Mouse (Mus musculus) lung, postnatal 10 days (tissue): Measurements from ENCODE around the gene Slc25a5.
A peak's percentile ranks its signal among the peaks of the same experiment; 100 is the strongest.

ENCODE experiments used
- DNase-seq: peaks from one replicate; pipeline ENCODE4 v3.0.0; 2021

The Slc25a5 gene

GRCm38 (mm10) chrX:36804196-36804595 is 8.7 kb downstream of the Slc25a5 start:
- peak; percentile 57 for DNase-seq

- DNase-seq: no peak
Observed at GRCm38 (mm10) chrX:36805466-36806235, 10.2 kb downstream of the Slc25a5 start.

- DNase-seq: peak; percentile 94
Observed at GRCm38 (mm10) chrX:36807360-36808317, 12.2 kb downstream of the Slc25a5 start.

DNA sequence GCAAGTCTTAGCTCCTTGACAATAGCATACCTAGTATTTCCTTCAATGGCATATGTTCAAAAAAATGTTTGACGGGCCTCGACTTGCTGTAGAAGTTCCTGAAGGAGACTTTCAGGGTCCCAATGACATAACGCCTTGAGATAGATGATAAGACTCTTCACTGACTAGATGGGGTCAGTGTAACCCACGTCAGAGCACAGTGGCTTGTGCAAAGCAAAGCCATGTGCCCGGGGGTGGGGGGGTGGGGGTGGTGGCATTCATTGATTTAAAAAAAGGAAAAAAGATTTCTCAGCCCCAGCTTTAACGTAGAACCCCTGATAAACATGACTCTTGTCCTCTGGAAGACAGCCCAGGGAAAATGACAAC is 12.8 kb downstream of the Slc25a5 start:
- DNase-seq: no peak

DNA sequence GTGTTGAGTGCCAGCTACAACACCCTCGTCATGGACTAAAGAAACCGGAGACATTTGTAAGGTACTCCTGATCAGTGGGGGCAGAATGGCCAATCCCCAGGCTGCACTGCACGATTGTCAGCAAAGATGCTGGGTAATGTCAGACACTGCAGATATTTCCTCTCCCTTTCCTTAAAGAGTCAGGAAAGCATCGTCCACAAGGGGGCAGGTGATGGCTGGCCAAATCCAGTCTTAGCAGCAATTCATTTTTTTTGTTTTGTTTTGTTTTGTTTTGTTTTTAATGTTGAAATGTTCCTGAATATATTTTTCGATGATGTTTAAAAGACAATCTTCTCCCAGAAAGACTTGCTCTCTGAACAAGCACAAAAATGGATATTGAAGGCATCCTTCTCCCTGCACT is 15.9 kb downstream of the Slc25a5 start:
- DNase-seq: peak; percentile 62

DNA sequence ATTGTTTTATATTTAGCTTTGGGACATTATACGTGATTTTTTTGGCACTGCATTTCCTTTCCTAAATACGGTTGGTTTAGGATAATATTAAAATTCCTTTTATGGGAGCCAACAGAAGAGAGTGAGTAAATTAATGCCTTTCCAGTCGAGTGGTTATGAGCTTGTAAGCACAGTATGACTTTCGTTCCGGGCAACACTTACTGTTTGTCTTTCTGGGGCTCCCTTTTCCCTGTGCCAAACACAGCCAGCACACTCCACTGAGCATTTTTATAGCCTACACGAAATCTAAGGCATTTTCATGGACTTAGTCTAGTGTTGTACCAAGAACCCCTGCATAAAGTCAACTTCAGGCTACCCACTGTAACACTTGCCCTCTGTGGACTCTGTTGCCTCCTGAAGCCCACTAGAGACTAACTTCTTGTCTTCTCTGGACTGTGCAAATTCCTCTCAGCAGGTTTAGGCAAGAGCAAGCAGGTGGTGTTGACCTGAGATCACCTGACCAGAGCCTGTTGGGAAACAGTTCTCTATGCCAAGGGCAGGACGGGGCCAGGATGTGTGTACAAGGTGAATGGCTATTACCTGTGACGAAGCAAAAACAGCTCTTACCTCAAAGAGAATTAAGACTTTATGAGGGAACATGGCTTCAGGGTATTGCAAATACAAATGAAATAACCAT is 18.8 kb downstream of the Slc25a5 start:
- no peak for DNase-seq

- no peak for DNase-seq
Observed at GRCm38 (mm10) chrX:36815022-36815421, 19.6 kb downstream of the Slc25a5 start.

- DNase-seq: no peak
Observed at GRCm38 (mm10) chrX:36815439-36815838, 20.0 kb downstream of the Slc25a5 start.

DNA sequence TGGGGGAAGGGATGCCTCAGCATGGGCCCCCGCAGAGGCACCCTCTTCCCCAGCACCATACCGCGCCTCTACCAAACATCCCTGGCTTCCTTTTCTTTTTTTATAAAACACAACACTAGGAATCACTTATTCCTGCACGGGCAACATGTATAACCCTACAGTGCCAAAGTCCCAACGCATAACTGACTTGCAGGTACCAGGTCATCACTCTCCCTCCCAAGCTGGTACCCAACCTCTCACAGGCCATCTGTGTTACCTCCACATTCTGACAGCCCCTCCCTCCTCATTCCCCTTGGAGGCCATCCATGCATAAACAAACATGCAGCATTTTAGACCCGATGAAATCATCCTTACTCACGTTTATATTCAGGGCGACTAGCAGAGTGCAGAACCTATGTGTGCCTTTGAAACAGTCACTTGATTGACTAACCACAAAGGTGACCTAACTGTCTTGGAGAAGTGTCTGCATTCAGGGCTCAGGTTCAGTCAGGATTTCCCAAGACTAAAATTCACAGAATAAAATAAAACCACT is 21.0 kb downstream of the Slc25a5 start:
- DNase-seq: no peak

GRCm38 (mm10) chrX:36816953-36817441 is 21.5 kb downstream of the Slc25a5 start:
- no peak for DNase-seq

GRCm38 (mm10) chrX:36819575-36819974 is 24.1 kb downstream of the Slc25a5 start:
- no peak for DNase-seq

DNA sequence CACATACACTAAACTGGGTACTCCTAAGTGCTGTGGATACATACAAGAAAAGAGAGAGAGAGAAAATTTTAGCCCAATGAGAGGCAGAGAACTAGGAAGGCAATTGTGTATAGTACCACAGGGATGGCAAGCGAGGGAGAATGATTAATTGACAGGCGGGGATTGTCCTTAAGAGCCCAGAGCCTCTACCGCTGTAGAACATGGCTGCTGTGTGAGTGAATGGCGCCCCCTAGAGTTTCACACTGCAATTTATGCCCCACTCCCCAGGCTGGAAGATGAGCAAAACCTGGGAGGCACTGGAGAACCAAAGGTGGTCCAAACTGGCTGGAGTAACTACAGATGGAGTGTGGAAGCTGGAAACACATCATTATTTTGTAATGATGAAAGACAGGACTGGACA is 24.8 kb downstream of the Slc25a5 start:
- peak; percentile 72 for DNase-seq

DNA sequence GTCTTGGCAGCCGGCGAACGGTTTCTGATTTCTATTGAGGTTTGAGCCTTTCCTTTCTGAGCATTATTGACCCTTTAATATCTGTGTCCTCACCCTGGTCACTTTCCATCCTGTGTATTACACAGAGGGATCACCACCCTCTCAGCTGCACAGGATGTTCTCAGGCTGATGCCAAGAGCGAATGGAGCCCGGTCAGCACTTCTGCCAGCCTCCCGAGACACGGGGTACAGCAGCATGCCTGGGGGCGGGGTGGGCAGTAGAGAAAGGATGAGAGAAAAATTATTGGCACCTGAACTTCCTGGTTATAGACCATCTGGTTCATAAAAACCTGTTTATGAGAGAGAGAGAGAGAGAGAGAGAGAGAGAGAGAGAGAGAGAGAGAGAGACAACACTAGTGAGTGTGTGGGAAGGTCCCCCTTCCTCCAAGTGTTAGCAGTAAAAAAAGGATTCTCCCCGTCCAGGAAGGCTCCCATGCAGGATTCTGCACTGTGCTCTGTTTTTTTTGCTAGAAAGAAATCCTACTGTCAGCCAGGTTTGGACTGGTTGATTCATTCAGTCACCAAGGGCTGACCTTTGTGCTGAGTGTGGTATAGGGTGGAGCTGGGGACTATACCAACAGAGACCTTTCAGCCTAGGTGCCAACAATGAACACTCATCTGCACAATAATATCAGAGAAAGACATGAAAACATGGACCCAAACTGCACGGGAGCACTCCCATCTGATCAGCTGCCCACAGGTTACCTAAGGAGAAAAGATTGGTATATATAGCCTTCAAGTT is 28.7 kb downstream of the Slc25a5 start:
- DNase-seq: no peak

DNA sequence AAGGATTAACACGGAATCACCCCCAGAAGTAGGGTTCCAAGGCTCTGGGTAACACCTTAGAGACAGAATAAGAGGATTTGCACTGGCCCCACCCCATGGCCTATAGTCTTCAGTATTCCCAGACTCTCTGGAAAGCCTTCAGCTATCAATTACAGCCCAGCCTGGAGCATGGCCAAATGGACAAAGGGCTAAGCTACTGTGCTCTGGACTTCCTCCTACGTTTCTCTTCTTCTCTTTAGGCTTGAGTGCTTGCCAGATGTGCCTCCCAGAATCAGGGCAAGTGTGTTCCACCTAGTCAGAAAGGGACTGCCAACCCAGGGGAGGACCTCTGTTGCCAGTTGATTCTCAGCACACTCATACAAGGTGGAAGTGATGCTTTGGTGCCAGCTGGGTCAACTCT is 29.6 kb downstream of the Slc25a5 start:
- DNase-seq: no peak

GRCm38 (mm10) chrX:36826873-36827272 is 31.4 kb downstream of the Slc25a5 start:
- DNase-seq: no peak

- peak; percentile 66 for DNase-seq
Observed at GRCm38 (mm10) chrX:36830271-36830670, 34.8 kb downstream of the Slc25a5 start.

- peak; percentile 54 for DNase-seq
Observed at GRCm38 (mm10) chrX:36831632-36832031, 36.2 kb downstream of the Slc25a5 start.

- peak; percentile 74 for DNase-seq
Observed at GRCm38 (mm10) chrX:36833397-36834084, 38.1 kb downstream of the Slc25a5 start.

DNA sequence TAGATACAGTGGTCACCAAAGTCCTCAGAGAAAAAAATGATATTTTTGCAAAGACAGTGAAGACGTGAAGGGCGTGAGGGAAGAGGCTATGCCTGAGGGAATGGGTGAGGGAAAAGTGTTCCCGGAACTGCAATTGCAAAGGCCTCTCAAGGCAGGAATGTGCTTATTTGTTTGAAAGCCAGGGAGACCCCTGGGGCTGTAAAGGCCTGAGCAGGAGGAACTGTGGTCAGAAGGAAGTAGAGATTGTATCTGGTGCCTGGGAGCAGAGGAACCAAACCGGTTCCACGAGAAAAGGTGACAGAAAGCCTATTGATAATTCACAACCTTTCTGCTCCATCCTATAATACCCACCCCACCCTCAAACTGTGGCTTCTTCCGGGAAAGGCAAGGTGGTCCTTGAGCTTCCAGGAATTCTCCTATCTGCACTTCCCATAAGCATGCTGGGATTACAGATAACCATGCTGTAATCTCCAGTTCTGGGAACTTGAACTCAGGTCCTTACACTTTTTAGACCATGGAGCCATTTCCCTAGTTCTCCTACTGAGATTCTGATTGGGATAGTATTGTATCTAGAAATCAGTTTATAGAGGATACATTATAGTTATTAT is 41.7 kb downstream of the Slc25a5 start:
- no peak for DNase-seq

GRCm38 (mm10) chrX:36839391-36839790 is 43.9 kb downstream of the Slc25a5 start:
- DNase-seq: peak; percentile 85

DNA sequence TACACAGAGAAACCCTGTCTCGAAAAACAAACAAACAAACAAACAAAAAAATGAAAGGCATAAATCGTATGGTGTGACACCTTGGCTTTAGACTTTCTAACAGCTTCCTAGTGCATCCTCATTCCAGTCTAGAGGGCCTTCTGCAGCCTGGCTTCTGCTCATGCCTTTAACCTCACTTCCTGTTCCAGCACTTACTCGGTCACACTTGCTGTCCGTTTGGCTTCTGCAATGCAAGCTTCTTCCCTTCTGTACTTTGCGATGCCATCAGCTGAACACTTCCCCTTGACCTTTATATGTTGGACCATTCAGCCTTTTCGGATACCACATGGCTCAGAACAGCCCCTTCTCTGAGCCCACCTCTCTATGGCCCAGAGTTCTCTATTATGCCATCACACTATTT is 46.2 kb downstream of the Slc25a5 start:
- no peak for DNase-seq
